Mouse (Mus musculus) splenic B cell, adult 2 months (primary cell): Measurements from ENCODE around the gene Prickle1.

ENCODE experiments used
- DNase-seq: peaks from one replicate; pipeline ENCODE4 v3.0.0-alpha.2; 2011; ENCODE audit warnings: low read depth, low spot score
- H3K27me3 ChIP-seq: 2 replicates; pipeline ENCODE4 v1.6.1; 2012; ENCODE audit warnings: mild to moderate bottlenecking, low read length, moderate library complexity, mixed read lengths; ENCODE audit not compliant: control insufficient read depth, poor library complexity, insufficient read depth, severe bottlenecking
- H3K36me3 ChIP-seq: 2 replicates; pipeline ENCODE4 v1.6.1; 2012; ENCODE audit warnings: mild to moderate bottlenecking, low read length, moderate library complexity, mixed read lengths; ENCODE audit not compliant: control insufficient read depth, poor library complexity, insufficient read depth, severe bottlenecking

Prickle1 gene

DNA sequence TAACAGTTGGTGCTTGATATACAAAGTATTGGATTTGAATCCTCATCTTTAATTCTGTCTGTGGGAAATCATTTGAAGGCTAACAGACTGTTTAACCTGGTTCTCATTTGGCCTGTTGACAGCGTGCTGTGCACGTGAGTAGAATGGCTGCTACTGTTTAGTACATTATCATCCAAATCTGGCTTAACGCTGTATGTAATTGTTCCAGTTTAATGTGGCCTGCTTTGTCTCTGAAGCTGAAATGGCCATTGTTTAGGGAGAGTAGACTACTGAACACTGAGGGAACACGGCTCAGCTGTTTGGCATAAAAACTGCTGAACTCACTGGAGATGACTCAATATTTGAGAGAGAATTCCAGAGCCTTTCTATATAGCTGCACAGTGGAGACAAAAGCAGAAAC, 116.2 kb downstream of the Prickle1 start:
- Histone ChIP-seq H3K36me3 (no peaks in the 10 kb centered on the region; the same call in 1 of the 2 replicates), H3K27me3 (no peaks in the 10 kb centered on the region)
- DNase-seq: no peak

DNA sequence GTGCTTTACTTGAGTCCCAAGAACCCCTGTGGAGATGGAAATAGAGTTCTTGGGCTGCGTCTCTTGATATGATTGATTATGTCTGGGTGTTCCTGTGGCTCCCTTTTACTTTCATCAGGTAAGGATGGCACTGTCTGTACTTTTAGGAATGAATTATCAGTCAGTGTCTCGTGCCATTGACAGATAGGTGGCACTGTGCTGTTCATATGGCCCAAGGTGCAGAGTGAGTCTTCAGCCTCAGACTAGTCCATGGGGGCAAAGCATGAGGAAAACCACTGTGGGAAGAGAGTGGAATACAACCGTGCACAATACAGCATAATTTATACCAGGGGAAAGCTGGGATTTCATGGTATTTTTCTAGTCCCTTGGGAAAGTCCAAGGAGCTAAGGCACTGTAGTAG, 117.0 kb downstream of the Prickle1 start:
- Histone ChIP-seq H3K36me3 (peaks cover under 1% of the 10 kb centered on the region; the same call in 1 of the 2 replicates), H3K27me3 (no peaks in the 10 kb centered on the region)
- no peak for DNase-seq

DNA sequence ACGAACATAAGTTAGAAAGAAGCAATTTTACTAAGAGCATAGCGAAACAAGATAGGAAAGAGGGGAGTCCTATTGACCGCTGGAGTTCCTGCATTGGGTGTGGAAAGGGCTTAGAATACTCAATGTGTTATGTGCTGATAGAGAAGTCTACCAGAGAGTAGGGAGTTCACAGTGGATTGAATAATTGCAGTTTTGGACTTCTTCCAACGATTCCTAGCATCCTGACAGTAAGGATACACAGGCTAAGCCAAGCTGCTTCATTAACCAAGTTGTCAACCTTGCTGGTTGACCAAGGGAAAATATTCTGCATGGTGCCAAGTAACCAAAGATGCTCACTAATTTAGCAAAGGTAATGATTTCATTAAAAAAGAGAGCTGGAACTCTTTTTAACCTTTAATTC, 118.0 kb downstream of the Prickle1 start:
- no peak for DNase-seq
- Histone ChIP-seq H3K27me3 (no peaks in the 10 kb centered on the region), H3K36me3 (peaks cover 2% of the 10 kb centered on the region; the same call in 1 of the 2 replicates)

- DNase-seq: no peak
- Histone ChIP-seq H3K36me3 (peaks cover 2% of the 10 kb centered on the region; the same call in 1 of the 2 replicates), H3K27me3 (no peaks in the 10 kb centered on the region)
Observed at GRCm38 (mm10) chr15:93475688-93476087, 120.0 kb downstream of the Prickle1 start.

DNA sequence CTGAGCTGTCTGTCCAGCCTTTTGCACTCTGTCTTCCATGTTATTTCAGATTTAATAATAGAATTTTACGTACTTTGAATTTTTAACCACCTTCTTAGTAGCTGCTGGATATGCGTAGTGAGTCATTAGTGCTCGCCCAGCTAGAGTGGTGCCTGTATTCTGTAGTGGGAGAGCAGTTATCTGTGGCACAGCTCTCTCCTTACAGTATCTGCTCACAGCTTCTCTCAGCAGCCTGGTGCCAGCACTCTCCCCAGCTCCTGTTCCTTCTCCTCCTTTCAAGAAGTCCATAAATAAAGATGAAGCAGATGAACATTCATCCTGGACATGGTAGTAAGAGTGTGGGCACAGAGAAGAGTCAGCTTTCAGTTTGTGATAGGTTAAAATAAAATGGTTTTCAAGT, 121.4 kb downstream of the Prickle1 start:
- H3K27me3 ChIP-seq: no peaks in the 10 kb centered on the region
- DNase-seq: no peak
- peaks cover 2% of the 10 kb centered on the region; the same call in 1 of the 2 replicates for H3K36me3 ChIP-seq

GRCm38 (mm10) chr15:93472089-93472488, 123.6 kb downstream of the Prickle1 start:
- Histone ChIP-seq H3K36me3 (0 out of 2 replicates have a peak, but pooled peaks cover 2% of the 10 kb centered on the region), H3K27me3 (no peaks in the 10 kb centered on the region)
- DNase-seq: no peak

DNA sequence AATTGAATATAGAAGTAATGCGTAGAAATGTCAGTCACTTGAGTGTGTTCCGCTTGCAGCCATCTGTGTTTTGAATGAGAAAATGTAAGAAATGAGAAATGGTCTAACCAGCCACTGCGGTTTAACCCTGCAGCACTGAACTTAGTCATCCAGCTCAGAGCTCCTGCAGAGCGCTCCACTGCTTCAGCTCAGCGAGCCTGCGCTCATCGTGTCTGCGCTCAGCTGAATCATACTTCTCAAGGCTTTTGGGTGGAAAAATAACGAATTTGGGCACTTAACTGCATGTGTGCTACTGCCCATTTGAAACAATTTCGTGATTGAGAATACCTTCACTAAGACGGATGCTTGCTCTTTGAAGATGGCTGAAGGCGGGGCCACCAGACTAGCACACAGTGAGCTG, 124.0 kb downstream of the Prickle1 start:
- H3K36me3 ChIP-seq: 0 out of 2 replicates have a peak, but pooled peaks cover 2% of the 10 kb centered on the region
- DNase-seq: no peak
- no peaks in the 10 kb centered on the region for H3K27me3 ChIP-seq

DNA sequence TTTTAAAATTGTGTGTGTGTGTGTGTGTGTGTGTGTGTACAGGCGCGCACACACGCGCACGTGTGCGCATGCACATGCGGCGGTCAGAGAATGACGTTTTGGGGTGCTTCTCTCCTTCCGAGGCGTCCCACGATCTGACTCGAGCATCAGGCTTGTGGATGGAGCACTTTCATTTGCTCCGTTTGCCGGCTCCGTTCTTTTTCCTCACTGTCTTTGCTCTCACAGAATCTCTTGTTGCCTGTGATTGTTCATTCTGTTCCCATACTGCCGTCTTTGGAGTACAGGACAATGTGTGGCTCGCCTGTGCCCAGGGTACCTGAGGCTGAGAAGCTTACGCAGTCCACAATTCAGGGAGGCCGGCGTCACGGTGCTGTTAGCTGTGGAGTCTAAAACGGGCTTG, 134.6 kb downstream of the Prickle1 start:
- no peaks in the 10 kb centered on the region for H3K27me3 ChIP-seq
- no peak for DNase-seq
- H3K36me3 ChIP-seq: peaks cover 16% of the 10 kb centered on the region

DNA sequence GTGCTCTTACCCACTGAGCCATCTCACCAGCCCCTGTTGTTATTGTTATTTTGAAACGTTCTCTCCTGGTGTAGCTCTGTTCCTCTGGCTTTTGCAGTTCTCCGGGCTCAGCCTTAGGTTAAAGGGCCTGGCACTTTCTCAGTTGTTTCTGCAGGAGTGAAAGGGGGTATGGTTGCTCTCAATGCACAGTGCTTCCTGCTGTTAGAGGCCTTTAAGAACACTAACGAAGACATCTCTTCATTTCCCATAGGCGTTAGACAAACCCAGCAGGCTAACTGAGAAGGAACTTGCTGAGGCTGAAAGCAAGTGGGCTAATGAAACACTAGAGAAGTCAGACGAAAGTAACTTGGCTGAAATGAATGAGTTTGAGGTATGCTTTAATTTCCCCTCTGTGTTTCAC, 136.3 kb downstream of the Prickle1 start:
- Histone ChIP-seq H3K36me3 (peaks cover 10% of the 10 kb centered on the region), H3K27me3 (no peaks in the 10 kb centered on the region)
- DNase-seq: no peak

GRCm38 (mm10) chr15:93456005-93456404, 139.7 kb downstream of the Prickle1 start:
- no peaks in the 10 kb centered on the region for H3K27me3 ChIP-seq
- no peak for DNase-seq
- H3K36me3 ChIP-seq: peaks cover 7% of the 10 kb centered on the region

GRCm38 (mm10) chr15:93453296-93453695, 142.4 kb downstream of the Prickle1 start:
- Histone ChIP-seq H3K27me3 (no peaks in the 10 kb centered on the region), H3K36me3 (peaks cover 2% of the 10 kb centered on the region; the same call in 1 of the 2 replicates)
- DNase-seq: no peak
